Mouse (Mus musculus): ENCODE measurements around the gene Cib1.

DNA sequence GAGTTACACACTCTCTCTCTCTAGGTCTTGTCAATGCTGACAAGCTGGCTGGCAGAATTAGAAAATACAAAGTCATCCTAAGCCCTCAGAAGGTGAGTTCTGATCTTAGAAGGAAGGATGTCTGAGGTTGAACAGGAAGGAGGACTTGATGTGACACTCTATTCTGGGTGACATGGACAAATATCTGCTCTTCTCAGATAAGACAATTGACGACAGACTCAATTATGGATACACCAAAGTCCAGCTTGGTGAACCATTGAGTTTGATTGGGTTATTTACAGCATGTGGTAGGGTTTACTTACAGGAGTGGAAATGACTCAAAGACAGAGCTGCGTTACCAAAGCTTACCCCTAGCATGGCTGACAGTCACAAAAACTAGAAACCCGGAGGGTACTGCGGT is 43.8 kb upstream of the Cib1 start:
- TF ChIP-seq CTCF (IDR thresholded peaks at IDR 0.05; ENCODE audit: low read depth) = no peak
- no peak for TF ChIP-seq EP300 (optimal IDR thresholded peaks at IDR 0.05)
